Mouse (Mus musculus) embryo, embryonic 11.5 days (tissue): ENCODE measurements around the gene Kif1a.

Experiments
- DNase-seq: peaks from one replicate; pipeline ENCODE4 v3.0.0-alpha.2; 2012; ENCODE audit warnings: low read depth, low spot score

Kif1a gene

DNA sequence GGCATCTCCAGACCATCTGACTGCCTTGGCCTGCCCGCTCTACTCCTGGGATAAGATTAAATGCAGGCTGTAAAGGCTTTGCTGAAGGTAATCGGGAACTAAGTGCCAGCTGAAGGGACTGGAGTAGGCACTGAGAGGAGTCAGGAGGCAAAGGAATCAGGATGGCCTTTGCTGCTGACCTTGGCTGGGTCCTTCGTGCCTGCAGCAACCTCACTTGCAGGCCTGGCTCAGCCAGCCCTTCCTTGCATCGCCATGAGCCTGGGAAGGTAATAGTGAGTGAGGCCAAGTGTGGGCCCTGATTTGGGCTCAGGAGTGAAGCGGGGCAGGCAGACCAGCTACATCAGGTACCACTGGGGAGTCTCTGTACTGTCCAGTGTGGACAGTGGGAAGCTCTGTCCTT, 2.8 kb downstream of the Kif1a start:
- no peak for DNase-seq

DNA sequence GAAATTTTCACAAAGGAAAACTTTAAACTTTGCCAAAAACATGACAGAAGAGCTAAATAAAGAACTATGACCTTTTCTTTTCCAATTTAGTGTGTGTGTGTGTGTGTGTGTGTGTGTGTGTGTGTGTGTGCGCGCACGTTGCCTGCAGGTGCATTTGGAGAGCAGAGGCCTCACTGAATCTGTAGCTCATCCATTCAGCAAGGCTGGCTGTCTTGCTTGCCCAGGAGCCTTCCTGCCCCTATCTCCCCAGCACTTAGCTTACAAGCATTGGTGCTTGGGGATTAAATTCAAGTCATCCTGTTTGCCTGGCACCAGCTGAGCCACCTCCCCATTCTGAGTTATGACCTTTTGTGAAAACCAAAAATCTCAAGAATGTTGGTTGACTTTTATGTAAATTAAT, 9.2 kb downstream of the Kif1a start:
- no peak for DNase-seq

DNA sequence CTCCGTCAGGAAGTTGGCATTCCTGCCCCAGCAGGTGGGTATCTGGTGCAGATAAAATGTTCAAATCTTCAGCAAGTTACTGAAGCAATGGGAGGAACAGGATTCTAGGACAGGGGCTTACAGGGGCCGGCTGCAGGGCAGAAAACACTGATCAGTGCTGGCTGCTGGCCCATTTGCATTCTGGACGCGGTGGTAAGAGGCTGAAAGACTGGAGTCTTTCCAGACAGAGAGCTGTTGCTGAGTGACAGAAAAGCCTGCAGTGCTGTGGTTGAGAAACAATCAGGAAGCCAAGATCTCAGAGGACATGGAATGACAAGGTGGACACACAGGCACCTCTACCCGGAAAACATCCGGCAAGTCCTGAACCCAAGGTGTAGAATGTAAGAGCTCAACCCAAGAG, 16.6 kb downstream of the Kif1a start:
- no peak for DNase-seq

DNA sequence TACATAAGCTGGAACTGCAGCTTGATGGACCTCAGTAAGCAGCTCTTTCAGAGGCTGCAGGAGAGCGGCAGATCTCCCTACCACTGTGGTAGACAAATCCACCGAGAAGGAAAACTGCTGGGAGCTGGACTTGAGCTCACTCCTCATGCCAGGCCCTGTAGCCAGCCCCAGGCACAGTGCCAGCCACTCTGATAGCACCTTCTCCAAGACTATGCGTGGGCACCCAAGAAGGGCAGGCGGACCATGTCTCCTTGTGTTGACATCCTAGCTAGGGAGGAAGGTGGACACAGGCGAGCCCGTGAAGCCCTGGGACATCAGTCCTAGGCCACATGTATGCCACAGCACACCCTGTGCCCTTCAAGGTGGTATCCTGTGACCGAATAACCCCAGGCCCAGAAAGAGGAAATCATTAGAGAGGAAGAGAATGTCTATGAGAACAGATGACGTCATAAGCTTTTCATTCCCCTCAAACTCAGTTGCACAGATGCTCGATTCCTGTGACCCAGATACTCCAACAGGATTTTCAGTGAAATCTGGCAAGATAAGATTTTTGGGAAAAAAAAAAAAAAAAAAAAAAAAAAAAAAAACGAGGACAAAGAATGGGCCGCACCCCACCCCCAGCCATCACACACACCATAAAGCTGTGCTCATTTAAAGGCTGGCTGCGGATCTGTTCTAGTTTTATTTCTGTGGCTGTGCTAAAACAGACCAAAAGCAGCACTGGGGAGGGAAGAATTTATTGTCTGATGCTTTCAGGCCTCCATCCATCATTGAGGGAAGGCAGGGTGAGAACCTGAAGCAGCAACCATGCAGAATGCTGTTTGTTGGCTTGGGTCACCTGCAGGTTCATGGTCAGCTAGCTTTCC, 18.1 kb downstream of the Kif1a start:
- DNase-seq: no peak

DNA sequence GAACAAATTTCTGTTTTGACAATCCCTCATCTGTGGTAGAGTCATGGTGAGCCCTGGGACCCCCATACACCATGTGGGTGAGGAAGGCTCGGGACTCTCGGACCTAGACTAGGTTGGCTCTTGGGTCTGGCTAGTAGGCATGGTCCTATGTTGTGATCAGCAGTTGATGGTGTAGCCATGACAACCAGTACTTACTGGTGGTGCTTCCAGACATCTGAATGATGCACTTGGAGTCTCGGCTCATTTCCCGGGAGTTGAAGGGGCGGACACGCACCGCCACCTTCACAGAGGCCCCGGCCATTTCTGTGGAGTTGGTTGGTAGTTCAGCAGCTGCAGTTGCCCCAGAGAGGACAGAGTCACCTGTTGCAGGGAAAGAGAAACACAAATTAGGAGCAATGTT, 19.6 kb downstream of the Kif1a start:
- DNase-seq: no peak

DNA sequence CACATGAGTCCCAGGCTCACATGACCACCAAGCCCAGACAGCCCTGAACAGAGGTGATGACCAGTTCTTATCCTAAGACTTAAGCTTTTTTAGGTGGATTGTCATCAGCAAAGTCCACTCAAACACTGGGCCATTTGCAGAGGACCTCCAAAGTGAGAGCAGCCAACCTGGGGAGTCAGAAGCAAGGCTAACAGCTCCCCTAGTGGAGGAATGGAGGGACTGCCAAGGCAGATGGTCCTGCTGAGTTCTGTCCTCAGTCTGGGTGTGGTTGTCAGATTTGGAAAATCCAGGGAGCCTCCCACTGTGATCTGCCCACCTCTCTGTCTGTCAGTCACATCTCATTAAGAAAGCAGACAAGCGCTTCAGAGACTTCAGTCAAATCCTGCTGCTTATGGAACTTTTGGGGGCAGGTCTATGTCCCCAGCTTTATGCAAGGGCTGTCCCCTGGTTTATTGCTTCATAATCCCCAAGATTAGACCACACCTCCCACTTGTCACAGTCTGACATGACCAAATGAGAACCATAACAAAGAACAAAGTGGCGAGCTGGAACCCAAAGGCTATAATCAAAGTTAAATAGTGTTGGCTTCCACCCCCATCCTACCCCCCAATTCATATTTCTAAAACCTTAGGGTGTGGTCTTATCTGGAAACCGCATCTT, 20.7 kb downstream of the Kif1a start:
- DNase-seq: no peak

DNA sequence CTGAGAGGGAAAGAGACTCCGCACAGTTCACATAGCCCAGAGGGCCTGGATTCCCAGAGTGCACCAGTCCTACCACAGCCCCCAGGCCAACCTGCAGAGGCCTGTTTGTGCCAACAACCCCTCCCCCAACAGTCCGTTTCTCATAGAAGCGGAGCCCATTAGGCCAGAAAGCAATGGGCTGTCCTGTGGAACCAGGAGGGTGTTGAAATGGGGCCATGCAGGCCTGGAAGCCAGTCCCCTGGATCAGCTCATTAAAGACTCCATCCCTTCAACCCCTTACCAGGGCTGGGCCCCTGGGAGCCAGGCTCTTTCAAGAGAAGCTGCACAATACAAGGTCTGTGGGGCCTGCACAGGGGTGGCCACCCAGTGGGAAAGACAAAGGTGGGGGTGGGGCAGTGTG, 22.1 kb downstream of the Kif1a start:
- DNase-seq: no peak

DNA sequence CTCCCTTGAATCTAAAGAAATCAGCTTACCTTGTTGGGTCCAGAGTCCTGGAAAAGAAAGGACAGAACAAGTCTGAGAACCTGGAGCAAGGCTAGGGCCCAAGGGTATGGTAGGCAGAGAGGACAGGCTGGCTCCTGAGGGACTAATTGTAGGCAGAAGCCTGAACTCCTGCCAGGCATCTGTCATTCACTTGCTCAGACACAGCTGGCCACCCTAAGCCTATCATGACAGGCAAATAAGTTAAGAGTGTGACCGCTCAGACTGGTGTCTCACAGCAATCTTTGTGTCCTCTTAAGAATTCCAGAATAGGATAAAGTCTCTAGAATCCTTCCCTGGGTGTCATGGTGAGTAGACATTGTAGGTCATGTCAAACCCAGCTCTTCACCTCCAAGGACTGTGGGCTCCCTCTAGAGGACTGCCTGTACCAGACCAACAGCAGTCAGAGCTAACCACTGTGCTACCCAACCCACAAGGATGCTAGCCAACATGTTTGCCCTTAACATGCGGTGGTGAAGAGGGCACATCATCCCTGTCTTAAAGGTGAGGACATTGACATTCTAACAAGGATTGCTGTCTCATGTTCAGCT, 29.4 kb downstream of the Kif1a start:
- no peak for DNase-seq

DNA sequence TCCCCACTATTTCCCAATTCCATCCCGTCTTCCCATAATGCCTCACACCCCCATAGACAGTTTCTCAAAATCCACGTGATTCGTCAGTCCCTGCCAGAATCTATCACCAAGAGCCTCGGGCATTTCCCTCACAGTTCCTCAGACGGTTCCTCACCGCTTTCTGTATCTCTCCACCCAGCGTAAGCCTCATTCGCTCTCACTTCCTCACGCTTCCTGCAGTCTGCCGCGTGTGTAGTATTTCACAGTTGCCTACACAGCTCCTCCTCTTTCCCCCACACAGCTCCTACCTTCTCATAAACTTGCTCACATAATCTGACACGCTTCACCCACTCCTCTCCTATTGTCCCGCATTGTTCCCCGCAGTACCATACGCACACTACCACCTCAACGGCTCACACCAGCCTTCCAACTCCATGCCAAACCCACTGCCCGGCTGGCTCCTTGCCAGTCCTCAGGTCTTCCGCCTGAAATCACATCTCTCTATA, 30.2 kb downstream of the Kif1a start:
- DNase-seq: no peak

DNA sequence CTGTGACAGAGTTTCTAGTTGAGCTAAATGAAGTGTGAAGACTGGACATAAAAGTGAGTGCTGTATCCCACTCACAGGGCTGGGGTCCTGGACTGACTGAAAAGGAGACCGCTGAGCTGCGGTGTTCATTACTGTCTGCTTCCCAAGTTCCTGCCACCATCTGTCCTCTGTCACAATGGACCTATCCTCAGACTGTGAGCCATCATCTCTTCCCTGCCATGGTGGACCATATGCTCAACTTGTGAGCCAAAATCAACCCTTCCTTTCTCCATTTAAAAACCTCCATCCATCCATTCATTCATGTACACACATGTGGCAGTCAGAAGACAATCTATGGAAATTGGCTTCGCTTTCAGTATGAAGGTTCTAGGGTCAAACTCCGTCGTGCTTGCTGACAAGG, 30.9 kb downstream of the Kif1a start:
- DNase-seq: no peak

DNA sequence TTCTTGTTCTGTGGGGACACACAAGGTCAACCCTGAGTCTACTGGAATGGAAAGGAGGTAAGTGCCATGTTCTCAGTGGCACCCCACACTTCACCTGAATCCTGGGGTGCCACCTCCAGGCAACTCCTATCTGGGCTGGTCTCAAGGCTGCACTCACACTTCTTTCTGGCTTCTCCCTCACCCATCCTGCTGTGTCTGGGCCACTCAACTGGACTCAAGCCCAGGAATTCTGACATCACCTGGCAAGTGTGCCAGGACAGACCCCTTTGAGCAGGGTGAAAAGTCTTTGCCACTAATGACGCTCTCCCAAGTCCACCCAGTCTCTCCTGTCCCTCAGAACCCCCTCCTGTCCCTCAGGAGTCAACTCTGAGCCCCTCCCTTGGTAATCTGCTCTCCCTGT, 33.2 kb downstream of the Kif1a start:
- DNase-seq: no peak

DNA sequence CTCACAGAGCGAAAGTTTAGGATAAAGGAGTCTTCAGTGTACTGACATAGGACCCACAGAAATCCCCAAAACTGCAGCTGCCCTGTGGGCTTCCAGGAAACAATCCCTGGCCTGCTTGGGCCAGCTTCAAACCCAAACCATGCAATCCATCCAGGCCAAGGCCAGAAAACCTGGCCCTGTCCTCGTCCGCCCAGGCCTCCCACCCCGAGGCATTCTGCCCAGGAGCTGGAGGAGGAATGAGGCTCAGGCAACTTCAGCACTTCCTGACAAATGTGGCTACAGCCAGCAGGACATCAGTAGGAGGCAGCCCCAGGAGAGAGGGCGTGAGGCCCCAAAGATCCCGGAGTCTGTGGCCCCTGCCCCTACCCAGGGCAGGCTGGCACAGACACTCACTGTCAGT, 36.1 kb downstream of the Kif1a start:
- no peak for DNase-seq

DNA sequence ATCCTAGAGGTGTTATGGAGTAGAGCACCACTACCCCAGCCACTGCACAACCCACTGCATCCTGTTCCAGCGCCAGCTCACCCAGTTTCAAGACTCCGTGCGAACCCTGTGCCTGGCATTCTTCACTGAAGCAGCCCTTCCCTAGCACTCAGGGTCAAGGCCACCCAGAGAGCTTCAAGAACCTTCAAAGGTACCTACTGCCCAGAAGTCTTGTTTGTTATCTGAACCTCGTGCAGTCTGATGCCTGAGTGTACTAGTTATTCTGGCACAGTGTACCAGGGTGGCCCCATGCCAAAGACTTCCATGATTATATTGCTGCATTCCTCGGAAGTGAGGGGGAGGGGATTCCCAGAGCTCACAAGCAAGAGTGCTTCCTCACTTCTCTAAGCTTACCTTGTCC, 38.1 kb downstream of the Kif1a start:
- DNase-seq: no peak

DNA sequence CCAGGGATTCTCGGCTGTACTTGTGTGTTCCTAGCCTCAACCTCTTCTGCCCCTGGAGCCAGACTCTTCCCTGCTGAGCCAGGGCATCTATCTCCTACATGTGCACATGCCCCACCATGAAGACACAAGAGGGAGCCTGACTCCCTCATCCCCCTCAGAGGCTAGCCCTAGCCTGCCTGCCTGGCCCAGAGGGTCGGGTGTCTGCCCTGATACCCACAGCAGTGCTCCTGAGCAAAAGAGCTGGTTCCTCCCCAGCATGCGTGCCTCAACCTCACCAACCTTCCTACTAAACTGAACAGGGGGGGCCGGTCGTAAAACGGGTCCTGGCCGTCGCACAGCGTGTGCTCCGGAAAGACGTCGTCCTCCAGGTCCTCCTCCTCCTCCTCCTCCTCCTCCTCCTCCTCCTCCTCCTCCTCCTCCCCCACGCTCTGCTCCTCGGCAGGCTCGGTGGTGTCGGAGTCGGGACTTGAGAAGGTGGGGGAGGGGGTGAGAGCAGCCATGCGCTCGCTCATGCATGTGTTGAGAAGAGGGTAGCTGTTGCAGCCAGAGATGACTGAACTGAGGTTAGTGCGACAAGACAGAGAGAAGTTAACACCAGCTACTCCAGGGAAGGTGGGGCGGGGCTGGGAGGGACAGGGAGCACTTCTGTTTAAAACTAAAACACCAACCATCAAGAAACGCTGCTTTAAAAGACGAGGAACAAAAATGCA, 50.5 kb downstream of the Kif1a start:
- no peak for DNase-seq

DNA sequence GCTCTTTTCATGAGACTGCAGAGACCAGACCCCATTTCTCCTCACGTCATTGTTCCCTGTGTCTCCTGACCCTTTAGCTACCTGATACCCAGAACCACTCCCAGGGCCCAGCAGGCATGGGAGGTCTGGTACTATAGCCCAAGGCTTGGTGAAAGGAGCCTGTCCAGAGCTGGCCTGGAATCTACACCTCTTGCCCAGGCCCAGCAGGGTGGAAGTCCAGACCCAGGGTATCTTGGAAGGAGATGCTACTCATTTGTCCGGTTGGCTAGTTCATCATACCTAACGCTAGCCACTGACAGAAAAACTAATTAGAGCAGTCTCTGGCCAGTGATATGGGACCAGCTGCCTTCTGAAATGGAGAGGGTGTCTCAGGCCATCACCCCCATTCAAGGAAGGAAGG, 51.7 kb downstream of the Kif1a start:
- no peak for DNase-seq

DNA sequence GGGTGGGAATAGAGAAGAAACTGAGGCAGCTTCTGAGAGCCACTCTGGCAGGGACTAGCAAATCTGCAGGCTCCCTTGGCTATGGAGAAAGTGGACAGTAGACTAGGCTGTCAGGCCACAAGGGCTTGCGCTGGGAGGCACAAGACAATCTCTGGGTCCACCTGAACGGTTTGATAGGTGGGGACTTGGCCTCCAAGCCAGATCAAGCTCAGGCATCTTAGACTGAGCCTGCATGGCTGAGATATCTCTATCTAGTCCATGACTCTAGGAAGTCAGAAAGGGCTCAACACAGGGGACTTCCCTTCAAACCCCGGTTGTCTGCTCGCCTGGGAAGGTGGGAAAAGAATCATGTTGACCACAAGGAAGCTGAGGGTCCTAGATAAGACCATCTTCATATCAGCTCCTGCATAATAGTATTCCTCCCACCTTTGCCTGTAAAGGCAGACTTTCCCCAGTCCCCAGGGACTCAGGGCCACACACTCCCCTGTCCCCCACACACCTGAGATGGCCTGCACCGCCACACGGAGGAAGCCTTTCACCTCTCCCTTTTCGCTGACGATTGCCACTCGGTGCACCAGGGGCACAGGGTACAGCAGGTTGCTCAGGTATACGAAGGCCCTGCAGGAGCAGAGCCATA, 55.5 kb downstream of the Kif1a start:
- DNase-seq: no peak

DNA sequence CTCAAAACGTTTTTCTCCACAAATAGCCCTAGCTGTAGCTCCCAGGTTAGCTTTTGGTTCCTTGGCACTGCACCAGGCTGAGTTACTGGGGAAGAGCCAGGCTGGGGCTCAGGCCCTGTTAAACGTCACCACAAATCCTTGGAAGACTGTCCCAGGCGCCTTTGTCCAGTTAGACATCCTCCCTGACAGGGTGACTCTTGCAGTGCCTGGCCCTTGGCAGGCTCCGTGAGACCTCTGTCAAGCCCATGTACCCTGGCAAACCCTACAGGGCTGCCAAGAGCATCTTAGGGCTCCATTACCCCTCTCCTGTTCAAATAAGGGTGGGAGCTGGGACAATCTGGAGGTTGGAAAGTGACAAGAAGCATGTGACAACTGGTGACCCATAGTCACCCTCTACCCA, 65.8 kb downstream of the Kif1a start:
- no peak for DNase-seq

DNA sequence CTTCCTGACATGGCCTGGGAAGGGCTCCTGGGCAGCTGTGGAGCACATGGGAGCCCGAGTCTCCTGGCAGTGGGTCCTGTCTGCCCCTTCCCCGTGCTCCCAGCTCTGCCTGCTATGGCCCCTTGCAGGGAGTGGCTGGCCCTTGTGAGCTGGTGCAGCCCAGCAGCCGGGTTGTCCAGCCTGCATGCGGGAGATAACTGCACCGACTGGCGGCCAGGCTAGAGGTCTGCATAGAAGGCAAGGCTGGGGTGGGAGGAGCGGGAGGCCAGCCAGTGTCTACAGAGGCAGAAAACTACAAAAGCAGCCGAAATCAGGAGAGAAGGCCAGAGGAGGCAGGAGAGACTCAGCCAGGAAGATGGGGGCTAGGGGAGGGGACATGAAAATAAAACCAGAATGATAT, 67.8 kb downstream of the Kif1a start:
- DNase-seq: peak; percentile 13

DNA sequence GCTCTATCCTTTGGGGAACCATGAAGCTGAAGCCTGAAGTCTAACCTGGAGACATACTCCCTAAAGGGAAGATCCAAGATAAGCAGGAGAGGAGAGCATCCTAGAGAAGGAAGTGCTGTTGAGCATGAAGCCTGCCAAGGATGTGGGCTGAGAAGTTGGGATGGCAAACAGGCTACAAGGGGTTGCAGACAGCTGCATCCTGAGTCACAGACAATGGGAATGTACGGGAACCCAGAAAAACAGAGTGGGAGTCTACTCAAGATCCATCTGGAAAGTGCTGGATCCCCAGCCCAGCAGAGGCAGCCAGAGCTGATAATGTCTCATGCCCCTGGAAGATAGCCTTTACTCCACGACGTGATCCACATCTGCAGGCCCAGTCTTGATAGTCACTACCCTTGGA, 70.6 kb downstream of the Kif1a start:
- no peak for DNase-seq

DNA sequence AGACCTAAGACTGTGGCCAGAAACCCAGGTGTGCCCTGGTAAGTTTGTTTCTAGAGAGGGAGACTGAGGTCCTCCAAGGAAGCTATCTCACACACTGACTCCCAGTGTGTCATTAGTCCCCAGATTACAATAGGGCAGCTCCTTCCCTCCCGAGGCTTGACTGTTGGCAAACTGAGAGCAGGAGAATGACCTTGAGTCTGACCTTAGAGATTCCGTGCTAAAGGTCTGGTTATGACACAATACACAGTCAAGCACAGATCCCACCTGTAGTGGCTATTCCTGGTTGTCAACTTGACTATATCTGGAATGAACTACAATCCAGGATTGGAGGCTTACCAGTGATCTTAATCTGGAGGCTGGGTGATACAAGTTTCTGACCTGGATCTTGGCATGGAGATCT, 71.7 kb downstream of the Kif1a start:
- DNase-seq: no peak

DNA sequence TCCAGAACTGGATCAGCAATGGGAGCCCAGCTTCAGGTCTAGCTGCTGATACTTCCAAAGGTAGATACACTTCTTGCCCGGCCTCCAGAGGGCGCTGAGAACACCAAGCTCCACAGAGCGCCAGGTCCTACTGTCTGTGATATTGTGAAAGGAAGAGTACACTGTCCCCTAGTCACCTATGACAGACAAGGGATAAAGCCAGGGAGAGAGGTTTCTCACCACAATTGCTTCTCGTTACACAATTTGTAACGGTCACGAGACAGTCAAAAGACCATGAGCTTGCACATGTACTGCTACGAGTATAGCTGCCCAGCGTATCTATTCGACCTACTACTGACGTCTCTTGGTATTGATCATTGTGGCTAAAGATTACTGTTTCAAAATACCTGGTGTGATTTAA, 72.4 kb downstream of the Kif1a start:
- DNase-seq: no peak

DNA sequence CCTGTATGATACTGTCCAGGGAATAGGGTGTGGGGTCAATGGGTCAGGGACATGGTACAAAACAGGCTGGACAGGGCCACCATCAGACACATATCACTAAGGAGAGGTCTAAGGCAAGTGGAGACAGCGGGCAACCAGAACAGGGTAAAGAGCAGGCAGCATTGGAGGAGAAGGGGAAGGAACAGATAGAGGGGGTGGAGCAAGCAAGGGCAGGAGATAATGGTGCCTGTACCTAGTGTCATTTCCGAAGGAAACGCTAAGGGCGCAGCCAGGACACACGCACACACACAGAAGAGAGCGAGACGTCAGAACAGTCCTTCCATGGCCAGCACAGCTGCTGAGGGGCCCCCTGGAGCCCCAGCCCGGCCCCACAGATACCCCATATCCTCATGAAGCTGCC, 75.2 kb downstream of the Kif1a start:
- no peak for DNase-seq
